Mouse (Mus musculus): ENCODE measurements around the gene Nudt11. TPM values are rescaled to one million over a fixed set of nuclear protein-coding genes. Genes with fewer than 3 reads are reported as not detected.
"Not testable (repeated sequence)": the region's sequence is repeated elsewhere in the genome, so short reads cannot be mapped to it uniquely, and the experiment has no call there.

The Nudt11 gene
- polyA plus RNA-seq (2016; fragmentation: Nextera tagmentation; extraction: Ambion mirVana): 12.7 and 12.9 TPM in 2 replicates

DNA sequence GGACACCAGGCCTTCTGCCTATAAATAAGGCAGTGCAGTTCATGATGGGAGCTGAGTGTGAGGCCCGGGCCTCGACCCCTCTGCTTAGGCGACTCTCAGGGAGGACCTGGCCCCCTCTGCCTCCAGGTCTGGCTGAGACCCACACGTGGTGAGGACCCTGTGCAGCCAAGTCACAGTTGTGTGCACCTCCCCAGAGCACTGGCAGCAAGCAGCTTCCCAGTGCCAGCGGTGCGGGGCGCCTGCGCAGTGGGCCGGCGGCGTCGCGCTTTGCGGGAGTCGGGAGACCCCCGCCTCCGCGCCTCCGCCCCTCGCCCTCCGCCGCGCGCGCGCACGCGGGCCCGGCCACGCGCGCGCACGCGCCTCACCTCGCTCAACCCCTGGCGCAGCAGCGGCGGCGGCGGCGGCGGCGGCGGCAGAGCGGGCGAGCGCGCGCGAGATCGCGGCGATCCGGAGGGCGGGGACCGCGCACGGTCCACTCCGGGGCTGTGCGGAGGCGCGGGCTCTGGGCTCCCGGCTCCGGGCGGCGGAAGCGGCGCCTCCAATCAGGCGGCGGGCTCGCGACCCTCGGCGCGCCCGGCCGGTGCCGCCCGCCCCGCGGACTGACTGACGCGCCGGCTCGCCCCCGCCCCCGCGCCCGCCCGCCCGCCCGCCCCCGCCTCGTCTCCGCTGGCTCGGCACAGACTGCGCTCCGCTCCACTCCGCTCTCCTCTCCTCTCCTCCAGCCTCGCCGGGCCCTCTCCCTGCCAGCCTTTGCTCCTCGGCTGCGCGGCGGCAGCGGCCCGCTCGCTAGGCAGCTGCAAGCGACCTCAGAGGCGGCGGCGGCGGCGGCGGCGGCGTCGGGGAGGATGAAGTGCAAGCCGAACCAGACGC lies at the start of gene Nudt11:
Gene Nudt11, plus strand, starts transcription at position 388 of the 870 bp plus-strand sequence.
- H3K27me3 ChIP-seq: not testable (repeated sequence)
- H3K27ac ChIP-seq: peak within 1 kb of the TSS; percentile 76; the same call in 1 of the 2 replicates

DNA sequence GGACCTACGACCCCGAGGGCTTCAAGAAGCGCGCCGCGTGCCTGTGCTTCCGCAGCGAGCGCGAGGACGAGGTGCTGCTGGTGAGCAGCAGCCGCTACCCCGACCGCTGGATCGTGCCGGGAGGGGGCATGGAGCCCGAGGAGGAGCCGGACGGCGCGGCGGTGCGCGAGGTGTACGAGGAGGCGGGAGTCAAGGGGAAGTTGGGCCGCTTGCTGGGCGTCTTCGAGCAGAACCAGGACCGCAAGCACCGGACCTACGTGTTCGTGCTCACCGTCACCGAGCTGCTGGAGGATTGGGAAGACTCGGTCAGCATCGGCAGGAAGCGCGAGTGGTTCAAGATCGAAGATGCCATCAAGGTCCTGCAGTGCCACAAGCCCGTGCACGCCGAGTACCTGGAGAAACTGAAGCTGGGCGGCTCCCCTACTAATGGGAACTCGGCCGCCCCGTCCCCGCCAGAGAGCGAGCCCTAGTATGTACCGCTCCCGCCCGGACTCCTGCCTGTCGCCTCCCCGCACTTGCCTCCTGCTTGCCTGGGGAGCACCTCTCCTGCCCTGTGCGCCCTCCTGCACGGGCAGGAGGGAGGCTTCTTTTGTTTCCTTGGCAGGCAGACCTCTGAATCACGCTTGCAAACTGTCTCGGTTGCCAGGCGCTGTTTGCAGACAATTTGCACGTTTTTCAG lies 822 bp downstream of the Nudt11 start:
- H3K4me1 ChIP-seq; H3K27me3 ChIP-seq; H3K9me3 ChIP-seq; H3K36me3 ChIP-seq (replicated peaks); H3K9ac ChIP-seq: not testable (repeated sequence)
- Histone ChIP-seq H3K4me2 (peak overlapping the region; percentile 51), H3K4me3 (replicated peaks) (peak overlapping the region; percentile 38), H3K27ac (peak overlapping the region; percentile 76; the same call in 1 of the 2 replicates)
- WGBS: under 1% methylated on average over 15 of the region's 60 CpGs
- peak; percentile 70 for ATAC-seq (ENCODE audit: low FRiP score)

More for the DNA sequence above, at the start of gene Nudt11:
- WGBS: no CpG with 5 or more reads among the region's 121 CpGs
- not testable (repeated sequence) for H3K9ac ChIP-seq; H3K9me3 ChIP-seq; H3K36me3 ChIP-seq (replicated peaks); H3K4me1 ChIP-seq
- ATAC-seq (ENCODE audit: low FRiP score): peak; percentile 90
- peak within 1 kb of the TSS; percentile 51 for H3K4me2 ChIP-seq
- H3K4me3 ChIP-seq (replicated peaks): peak within 1 kb of the TSS; percentile 38

DNA sequence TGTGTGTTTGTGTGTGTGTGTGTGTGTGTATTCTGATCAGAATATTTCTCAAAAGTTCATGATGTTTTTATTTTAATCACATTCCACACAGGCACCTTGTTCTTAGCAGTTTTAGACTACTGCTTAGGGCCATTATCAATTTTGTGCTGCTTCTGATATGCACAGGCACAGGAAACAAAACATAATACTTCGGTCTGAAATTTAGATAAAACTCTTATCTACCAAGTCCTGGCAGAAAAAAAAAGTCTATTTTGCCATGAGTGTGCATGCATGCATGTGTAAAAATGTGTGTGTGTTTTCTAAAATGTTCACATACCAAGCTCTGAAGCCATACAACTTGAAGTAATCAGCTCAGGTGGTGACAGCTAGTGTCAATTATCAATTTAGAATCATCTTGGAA lies 14.3 kb downstream of the Nudt11 start:
- no peak for ATAC-seq (ENCODE audit: low FRiP score)
- 89% methylated on average over 1 of the region's 1 CpGs for WGBS

DNA sequence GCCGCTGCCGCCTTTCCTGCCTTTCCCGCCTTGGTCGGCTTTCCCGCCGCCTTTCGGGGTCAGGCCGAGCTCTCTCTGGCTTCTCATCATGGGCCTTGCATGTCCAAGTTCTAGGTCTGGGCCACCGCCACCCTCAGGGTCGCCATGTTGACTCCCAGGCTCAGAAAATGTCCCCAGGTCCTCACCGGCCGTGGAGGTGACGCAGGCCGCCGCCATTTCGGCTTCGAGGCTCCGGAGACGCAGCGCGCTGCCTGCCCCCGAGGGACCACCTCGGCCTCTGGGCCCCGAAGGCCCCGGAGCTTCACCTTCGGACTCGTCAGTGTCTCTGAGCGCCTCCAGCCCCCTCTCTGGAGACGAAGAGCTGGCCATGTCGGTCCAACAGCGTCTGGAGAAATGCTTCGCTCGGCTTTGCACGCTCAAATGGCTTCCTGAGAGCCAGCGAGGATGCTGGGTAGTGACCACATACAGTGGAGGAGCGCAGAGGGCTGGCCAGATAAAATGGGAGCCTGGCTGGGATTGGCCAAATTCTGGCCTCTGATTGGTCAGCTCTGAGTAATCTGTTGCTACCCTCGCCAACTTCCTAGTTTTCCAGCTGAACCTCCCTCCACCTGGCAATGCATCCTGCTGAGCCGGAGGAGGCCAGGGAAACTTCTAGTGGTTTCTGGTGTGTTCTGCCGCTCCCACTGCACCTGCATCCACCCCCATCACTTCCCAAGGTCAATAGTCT lies 35.9 kb downstream of the Nudt11 start, which contains the start of gene AU022751:
Gene AU022751, minus strand, starts transcription at position 466 of the 727 bp plus-strand sequence.
- H3K9me3 ChIP-seq: peaks cover 13% of the 10 kb centered on the region
- no peaks in the 10 kb centered on the region for H3K36me3 ChIP-seq (replicated peaks)
- no peak within 1 kb of the TSS for H3K4me2 ChIP-seq
- no peak within 1 kb of the TSS for H3K4me3 ChIP-seq (replicated peaks)
- no peak within 1 kb of the TSS for H3K9ac ChIP-seq
- WGBS: 91% methylated on average over 39 of the region's 39 CpGs
- H3K4me1 ChIP-seq: no peaks in the 10 kb centered on the region
- ATAC-seq (ENCODE audit: low FRiP score): no peak
- no peaks in the 10 kb centered on the region for H3K27me3 ChIP-seq
- no peak within 1 kb of the TSS for H3K27ac ChIP-seq

More for the DNA sequence above, 14.3 kb downstream of the Nudt11 start:
- no peak overlapping the region for H3K27ac ChIP-seq
- H3K4me2 ChIP-seq: no peak overlapping the region
- no peaks in the 10 kb centered on the region for H3K36me3 ChIP-seq (replicated peaks)
- no peaks in the 10 kb centered on the region for H3K27me3 ChIP-seq
- H3K9me3 ChIP-seq: no peaks in the 10 kb centered on the region
- H3K4me3 ChIP-seq (replicated peaks): no peak overlapping the region
- H3K4me1 ChIP-seq: no peaks in the 10 kb centered on the region
- H3K9ac ChIP-seq: no peak overlapping the region

DNA sequence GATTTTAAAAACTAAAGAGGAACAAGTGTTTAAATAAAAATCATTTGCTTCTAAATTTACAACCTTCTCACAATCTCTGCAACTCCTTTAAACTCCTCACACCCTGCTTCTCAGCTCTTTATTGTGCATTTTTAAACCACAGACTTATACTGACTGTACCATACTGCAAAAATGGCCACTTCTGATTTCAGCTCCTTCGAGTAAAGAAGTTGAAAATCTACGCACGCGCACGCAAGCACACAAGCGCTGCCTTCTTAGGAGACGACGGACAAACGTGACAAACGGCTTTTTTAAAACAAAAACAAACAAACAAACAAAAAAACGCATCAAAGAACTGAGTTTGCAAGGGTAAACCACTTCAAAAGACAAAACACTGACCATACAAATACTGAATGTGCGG lies 44.3 kb downstream of the Nudt11 start:
- H3K27me3 ChIP-seq: no peaks in the 10 kb centered on the region
- H3K4me2 ChIP-seq: peak overlapping the region; percentile 54
- peak overlapping the region; percentile 54 for H3K9ac ChIP-seq
- H3K4me1 ChIP-seq: no peaks in the 10 kb centered on the region
- H3K4me3 ChIP-seq (replicated peaks): peak overlapping the region; percentile 41
- H3K27ac ChIP-seq: peak overlapping the region; percentile 74; the same call in 1 of the 2 replicates
- H3K9me3 ChIP-seq: no peaks in the 10 kb centered on the region
- ATAC-seq (ENCODE audit: low FRiP score): peak; percentile 66; the same call in 1 of the 2 replicates
- WGBS: 18% methylated on average over 12 of the region's 12 CpGs
- H3K36me3 ChIP-seq (replicated peaks): no peaks in the 10 kb centered on the region

DNA sequence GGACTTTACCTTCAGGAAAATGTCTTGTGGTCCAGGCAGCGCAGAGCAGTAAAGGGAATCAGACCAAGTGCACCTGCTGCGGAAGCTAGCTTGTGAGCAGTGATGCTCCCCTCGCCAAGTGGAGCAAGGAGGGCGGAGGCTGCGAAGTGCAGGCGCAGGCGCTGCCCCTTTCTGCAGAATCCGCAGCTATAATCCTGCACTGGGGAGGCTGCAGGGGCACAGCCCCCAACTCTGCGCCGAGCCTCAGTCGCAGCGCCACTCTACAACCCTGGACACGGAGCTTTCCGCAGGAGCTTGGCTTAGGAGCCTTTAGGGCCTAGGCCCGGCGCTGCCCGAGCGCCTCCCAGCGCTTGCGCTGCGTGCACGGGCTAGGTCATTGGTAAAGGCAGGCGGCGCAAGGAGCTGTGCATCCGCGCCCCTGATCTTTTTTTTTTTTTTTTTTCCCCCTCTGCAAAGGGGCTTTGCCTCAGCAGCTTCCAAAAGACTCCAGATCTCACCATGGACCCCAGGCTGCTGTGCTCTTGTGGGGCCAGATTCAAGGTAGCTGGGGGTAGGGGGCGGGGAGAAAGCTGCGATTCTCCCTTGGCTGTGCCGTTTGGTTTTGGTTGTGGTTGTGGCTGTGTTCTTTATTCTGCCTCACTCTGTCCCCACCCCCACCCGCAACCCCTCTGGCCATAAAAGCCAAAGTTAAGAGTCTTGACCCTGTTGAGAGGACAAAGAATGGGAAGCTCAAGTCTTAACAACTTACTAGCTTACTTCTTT lies 44.9 kb downstream of the Nudt11 start:
- ATAC-seq (ENCODE audit: low FRiP score): peak; percentile 96
- Histone ChIP-seq H3K4me2 (peak overlapping the region; percentile 54), H3K4me1 (no peaks in the 10 kb centered on the region), H3K36me3 (replicated peaks) (no peaks in the 10 kb centered on the region), H3K4me3 (replicated peaks) (peak overlapping the region; percentile 41), H3K27ac (peak overlapping the region; percentile 74), H3K9ac (peak overlapping the region; percentile 54), H3K27me3 (no peaks in the 10 kb centered on the region), H3K9me3 (no peaks in the 10 kb centered on the region)
- 19% methylated on average over 30 of the region's 30 CpGs for WGBS

Small RNAs within 50 kb of the gene (microRNA-seq; reads per million reads assigned to microRNA genes)
- not detected for gene Gm27360

Other genes starting within 250 kb of the Nudt11 start
- gene AU022751, start 36.0 kb downstream of the Nudt11 start, polyA plus RNA-seq (2016; fragmentation: Nextera tagmentation; extraction: Ambion mirVana): not detected in 2 replicates
- 34.8 TPM in 2 replicates for gene Nudt10, start 125.6 kb downstream of the Nudt11 start, polyA plus RNA-seq (2016; fragmentation: Nextera tagmentation; extraction: Ambion mirVana)

Measured in forebrain, embryonic 12.5 days (tissue).